Mouse (Mus musculus): ENCODE measurements around the gene Tmem86b. TPM values are rescaled to one million over a fixed set of nuclear protein-coding genes. Genes with fewer than 3 reads are reported as not detected.
A peak's percentile ranks its signal among the peaks of the same experiment; 100 is the strongest.

Tmem86b gene
- polyA plus RNA-seq, 1 experiment from 2014 or later = 0.91 TPM

GRCm38 (mm10) chr7:4624343-4624742, 6.9 kb downstream of the Tmem86b start:
- peak; percentile 35 for TF ChIP-seq CTCF (IDR thresholded peaks at IDR 0.05)
- TF ChIP-seq EP300 (IDR thresholded peaks at IDR 0.05) = no peak
- Histone ChIP-seq H3K4me2 (replicated peaks; ENCODE audit: low read depth, low read length) (no peak overlapping the region), H3K9ac (replicated peaks; ENCODE audit: low read depth) (no peak overlapping the region), H3K27me3 (replicated peaks; ENCODE audit: insufficient read depth, low read length) (no peaks in the 10 kb centered on the region), H3K4me1 (ENCODE audit: insufficient read depth, low read depth, low read length) (no peaks in the 10 kb centered on the region), H3K27ac (ENCODE audit: low read length) (no peak overlapping the region), H3K9me3 (ENCODE audit: low read length) (no peaks in the 10 kb centered on the region), H3K36me3 (ENCODE audit: insufficient read depth, low read length) (no peaks in the 10 kb centered on the region; the same call in 1 of the 2 replicates), H3K4me3 (ENCODE audit: low read depth, low read length) (no peak overlapping the region)
- DNase-seq (ENCODE audit: low spot score) (no peak), ATAC-seq (no peak)
- WGBS = 47% methylated on average over 1 of the region's 1 CpGs

- ATAC-seq (peak; percentile 56; the same call in 1 of the 2 replicates), DNase-seq (ENCODE audit: low spot score) (peak; percentile 69)
- Histone ChIP-seq H3K9me3 (ENCODE audit: low read length) (no peaks in the 10 kb centered on the region), H3K4me2 (replicated peaks; ENCODE audit: low read depth, low read length) (no peak overlapping the region), H3K9ac (replicated peaks; ENCODE audit: low read depth) (no peak overlapping the region), H3K4me3 (ENCODE audit: low read depth, low read length) (no peak overlapping the region), H3K36me3 (ENCODE audit: insufficient read depth, low read length) (no peaks in the 10 kb centered on the region), H3K4me1 (ENCODE audit: insufficient read depth, low read depth, low read length) (no peaks in the 10 kb centered on the region), H3K27ac (ENCODE audit: low read length) (no peak overlapping the region), H3K27me3 (replicated peaks; ENCODE audit: insufficient read depth, low read length) (no peaks in the 10 kb centered on the region)
- TF ChIP-seq EP300 (IDR thresholded peaks at IDR 0.05) = no peak
- TF ChIP-seq CTCF (IDR thresholded peaks at IDR 0.05) = peak; percentile 65
- WGBS = 22% methylated on average over 4 of the region's 4 CpGs
Observed at GRCm38 (mm10) chr7:4623544-4624189, 7.6 kb downstream of the Tmem86b start.

- WGBS = 14% methylated on average over 1 of the region's 1 CpGs
- DNase-seq (ENCODE audit: low spot score) (peak; percentile 59), ATAC-seq (no peak)
- Histone ChIP-seq H3K27me3 (replicated peaks; ENCODE audit: insufficient read depth, low read length) (no peaks in the 10 kb centered on the region), H3K27ac (ENCODE audit: low read length) (no peak overlapping the region), H3K4me3 (ENCODE audit: low read depth, low read length) (no peak overlapping the region), H3K4me2 (replicated peaks; ENCODE audit: low read depth, low read length) (no peak overlapping the region), H3K4me1 (ENCODE audit: insufficient read depth, low read depth, low read length) (no peaks in the 10 kb centered on the region), H3K9ac (replicated peaks; ENCODE audit: low read depth) (no peak overlapping the region), H3K36me3 (ENCODE audit: insufficient read depth, low read length) (no peaks in the 10 kb centered on the region), H3K9me3 (ENCODE audit: low read length) (no peaks in the 10 kb centered on the region)
- TF ChIP-seq CTCF (IDR thresholded peaks at IDR 0.05) = no peak
- no peak for TF ChIP-seq EP300 (IDR thresholded peaks at IDR 0.05)
Observed at GRCm38 (mm10) chr7:4619979-4620378, 11.2 kb downstream of the Tmem86b start.

GRCm38 (mm10) chr7:4613740-4614403, 17.4 kb downstream of the Tmem86b start:
- no peak overlapping the region for H3K9ac ChIP-seq (replicated peaks; ENCODE audit: low read depth)
- no peak overlapping the region for H3K27ac ChIP-seq (ENCODE audit: low read length)
- TF ChIP-seq CTCF (IDR thresholded peaks at IDR 0.05) (no peak), EP300 (IDR thresholded peaks at IDR 0.05) (no peak)
- WGBS = 57% methylated on average over 14 of the region's 14 CpGs
- no peaks in the 10 kb centered on the region for H3K9me3 ChIP-seq (ENCODE audit: low read length)
- no peak for DNase-seq (ENCODE audit: low spot score)
- no peak overlapping the region for H3K4me3 ChIP-seq (ENCODE audit: low read depth, low read length)
- no peaks in the 10 kb centered on the region for H3K36me3 ChIP-seq (ENCODE audit: insufficient read depth, low read length)
- no peak for ATAC-seq
- no peak overlapping the region for H3K4me2 ChIP-seq (replicated peaks; ENCODE audit: low read depth, low read length)
- no peaks in the 10 kb centered on the region for H3K4me1 ChIP-seq (ENCODE audit: insufficient read depth, low read depth, low read length)
- no peaks in the 10 kb centered on the region for H3K27me3 ChIP-seq (replicated peaks; ENCODE audit: insufficient read depth, low read length)

GRCm38 (mm10) chr7:4612956-4613355, 18.3 kb downstream of the Tmem86b start:
- WGBS = 91% methylated on average over 1 of the region's 1 CpGs
- no peaks in the 10 kb centered on the region for H3K27me3 ChIP-seq (replicated peaks; ENCODE audit: insufficient read depth, low read length)
- no peaks in the 10 kb centered on the region for H3K4me1 ChIP-seq (ENCODE audit: insufficient read depth, low read depth, low read length)

GRCm38 (mm10) chr7:4612386-4612785, 18.8 kb downstream of the Tmem86b start:
- Histone ChIP-seq H3K4me2 (replicated peaks; ENCODE audit: low read depth, low read length) (no peak overlapping the region), H3K9me3 (ENCODE audit: low read length) (no peaks in the 10 kb centered on the region), H3K4me3 (ENCODE audit: low read depth, low read length) (no peak overlapping the region), H3K27ac (ENCODE audit: low read length) (no peak overlapping the region), H3K9ac (replicated peaks; ENCODE audit: low read depth) (no peak overlapping the region), H3K36me3 (ENCODE audit: insufficient read depth, low read length) (no peaks in the 10 kb centered on the region), H3K27me3 (replicated peaks; ENCODE audit: insufficient read depth, low read length) (no peaks in the 10 kb centered on the region), H3K4me1 (ENCODE audit: insufficient read depth, low read depth, low read length) (no peaks in the 10 kb centered on the region)
- ATAC-seq (no peak), DNase-seq (ENCODE audit: low spot score) (no peak)
- TF ChIP-seq EP300 (IDR thresholded peaks at IDR 0.05) = no peak
- TF ChIP-seq CTCF (IDR thresholded peaks at IDR 0.05) = no peak
- WGBS = 64% methylated on average over 7 of the region's 8 CpGs

More at GRCm38 (mm10) chr7:4612956-4613355, 18.3 kb downstream of the Tmem86b start:
- TF ChIP-seq EP300 (IDR thresholded peaks at IDR 0.05) = no peak
- no peak for TF ChIP-seq CTCF (IDR thresholded peaks at IDR 0.05)
- Histone ChIP-seq H3K9me3 (ENCODE audit: low read length) (no peaks in the 10 kb centered on the region), H3K36me3 (ENCODE audit: insufficient read depth, low read length) (no peaks in the 10 kb centered on the region), H3K27ac (ENCODE audit: low read length) (no peak overlapping the region), H3K4me3 (ENCODE audit: low read depth, low read length) (no peak overlapping the region), H3K4me2 (replicated peaks; ENCODE audit: low read depth, low read length) (no peak overlapping the region), H3K9ac (replicated peaks; ENCODE audit: low read depth) (no peak overlapping the region)
- no peak for DNase-seq (ENCODE audit: low spot score)
- ATAC-seq = no peak

Data from lung, postnatal 0 days (tissue).